Mouse (Mus musculus) WW6 (cell line): ENCODE data around the gene Arap1.

Experiments used
- DNase-seq: peaks from one replicate; pipeline ENCODE4 v3.0.0-alpha.2; 2013; ENCODE audit warnings: low read depth, low spot score

Arap1 gene

GRCm38 (mm10) chr7:101393694-101394504 is 46.0 kb downstream of the Arap1 start:
- peak; percentile 34 for DNase-seq

DNA sequence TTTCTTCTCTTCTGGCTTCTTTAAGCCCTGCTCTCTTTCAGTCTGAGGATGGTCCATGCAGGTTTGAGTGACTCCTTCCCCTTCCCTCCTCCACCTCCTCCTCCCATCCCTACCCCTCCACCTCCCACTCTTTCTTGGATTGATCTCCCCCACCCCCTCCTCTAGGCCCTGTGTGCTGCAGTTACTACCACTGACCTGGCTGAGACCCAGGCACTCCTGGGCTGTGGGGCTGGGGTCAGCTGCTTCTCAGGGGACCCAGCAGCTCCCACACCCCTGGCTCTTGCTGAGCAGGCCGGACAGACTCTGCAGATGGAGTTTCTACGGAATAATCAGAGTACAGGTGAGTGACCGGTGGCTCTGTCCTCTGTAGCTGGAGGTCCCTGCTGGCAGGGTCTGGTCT is 46.7 kb downstream of the Arap1 start:
- DNase-seq, result no peak

DNA sequence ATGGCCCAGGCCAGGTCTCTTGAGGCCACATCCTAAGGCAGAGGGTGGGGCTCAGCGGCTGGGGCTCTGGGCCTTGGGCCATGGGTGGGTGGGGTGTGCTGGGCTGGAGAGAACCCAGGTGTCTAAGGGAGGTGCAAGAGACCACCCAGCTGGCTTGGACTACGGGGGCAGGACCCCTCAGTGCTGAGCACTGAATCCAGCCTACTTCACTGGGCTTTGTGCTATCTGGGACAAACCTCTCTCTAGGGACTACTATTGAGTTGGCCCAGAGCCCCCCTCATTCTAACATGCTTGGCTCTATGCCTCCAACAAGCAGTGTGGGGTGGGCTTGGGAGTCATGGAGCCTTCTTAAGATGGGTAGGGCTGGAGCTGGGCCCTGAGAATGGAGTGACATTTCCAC is 47.6 kb downstream of the Arap1 start:
- no peak for DNase-seq

DNA sequence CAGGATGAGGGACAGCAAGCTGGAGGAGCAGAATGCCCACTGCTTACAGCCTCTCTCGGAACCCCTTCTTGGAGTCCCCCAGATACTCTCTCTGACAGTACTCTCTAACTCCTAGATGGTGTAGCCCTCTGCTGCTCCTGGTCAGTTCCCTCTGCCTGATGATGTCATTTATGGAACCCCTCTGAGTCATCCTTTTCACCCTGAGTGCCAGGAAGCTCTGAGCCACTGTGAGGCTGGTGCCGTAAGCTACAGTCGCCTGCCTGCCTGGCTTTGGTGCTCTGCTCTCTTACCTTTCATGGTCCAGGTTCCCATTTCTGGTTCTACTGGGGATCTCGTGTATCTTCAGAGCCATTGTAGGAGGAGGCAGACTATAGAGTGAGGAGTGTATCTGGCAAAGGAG is 49.3 kb downstream of the Arap1 start:
- DNase-seq, result no peak

DNA sequence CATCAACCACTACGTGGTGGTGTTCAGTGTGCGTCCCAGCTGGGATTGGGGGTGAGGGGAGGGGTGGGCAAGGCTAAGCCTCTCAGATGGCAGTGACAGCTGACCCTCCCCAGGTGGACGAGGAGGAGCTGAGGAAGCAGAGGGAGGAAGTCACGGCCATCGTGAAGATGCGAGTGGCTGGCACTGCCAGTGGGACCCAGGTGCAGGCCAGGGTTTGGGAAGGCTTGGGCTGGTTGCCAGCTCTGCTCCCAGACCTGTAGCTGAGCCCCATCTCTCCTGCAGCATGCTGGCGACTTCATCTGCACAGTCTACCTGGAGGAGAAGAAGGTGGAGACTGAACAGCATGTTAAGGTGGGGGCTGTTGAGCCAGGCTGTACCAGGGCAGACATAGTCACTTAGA is 53.6 kb downstream of the Arap1 start:
- DNase-seq, result no peak

DNA sequence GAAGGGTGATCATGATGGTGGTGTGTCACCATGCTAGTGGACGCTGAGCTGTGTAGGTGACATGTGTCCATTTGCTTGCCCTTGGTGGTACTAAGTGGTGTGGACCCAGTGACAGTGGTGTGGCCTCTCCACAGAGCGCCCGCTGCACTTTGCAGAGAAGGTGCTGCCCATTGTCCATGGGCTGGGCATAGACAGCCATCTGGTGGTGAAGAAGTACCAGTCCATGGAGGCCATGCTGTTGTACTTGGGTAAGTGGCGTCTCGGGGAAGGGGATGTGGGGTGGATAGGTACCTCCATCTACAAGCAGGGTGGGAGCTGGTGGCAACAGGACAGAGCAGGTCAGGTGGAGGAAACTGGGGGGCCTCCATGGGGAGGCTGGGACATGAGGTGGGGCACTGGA is 56.0 kb downstream of the Arap1 start:
- no peak for DNase-seq

DNA sequence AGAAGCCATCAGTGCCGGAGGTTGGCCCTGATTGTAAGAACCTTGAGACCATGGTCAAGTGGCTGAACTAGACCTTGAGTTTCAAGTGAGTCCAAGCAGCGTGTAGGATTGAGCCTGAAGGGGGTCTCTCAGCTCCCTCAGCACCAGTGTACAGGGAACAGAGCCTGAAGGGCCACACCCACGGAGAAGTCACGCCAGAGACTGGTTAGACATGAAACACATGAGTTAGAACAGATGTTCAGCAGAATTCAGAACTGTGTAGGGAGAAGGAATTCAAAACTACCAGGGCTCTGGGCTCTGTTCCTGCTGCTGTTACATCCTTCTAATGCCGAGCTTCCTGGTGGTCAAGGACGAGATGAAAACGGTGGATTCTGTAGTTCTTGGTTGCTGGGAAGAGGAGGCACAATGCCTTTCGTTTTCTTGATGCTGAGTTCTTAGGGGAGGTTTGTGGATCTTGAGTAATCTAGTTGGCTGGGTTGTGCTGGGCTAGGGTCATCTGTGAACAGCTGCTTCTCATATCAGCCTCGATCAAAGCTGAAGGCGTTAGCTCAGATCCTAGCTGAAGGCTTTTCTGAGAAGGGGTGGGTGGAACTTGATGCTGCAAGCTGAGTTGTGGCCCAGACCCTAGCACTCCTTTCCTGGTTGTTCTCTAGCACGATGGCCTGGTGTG is 62.5 kb downstream of the Arap1 start, which contains the start of gene Gm45837:
Gm45837 (plus strand) TSS at position 620 of the 670 bp plus-strand sequence.
- DNase-seq, result no peak

DNA sequence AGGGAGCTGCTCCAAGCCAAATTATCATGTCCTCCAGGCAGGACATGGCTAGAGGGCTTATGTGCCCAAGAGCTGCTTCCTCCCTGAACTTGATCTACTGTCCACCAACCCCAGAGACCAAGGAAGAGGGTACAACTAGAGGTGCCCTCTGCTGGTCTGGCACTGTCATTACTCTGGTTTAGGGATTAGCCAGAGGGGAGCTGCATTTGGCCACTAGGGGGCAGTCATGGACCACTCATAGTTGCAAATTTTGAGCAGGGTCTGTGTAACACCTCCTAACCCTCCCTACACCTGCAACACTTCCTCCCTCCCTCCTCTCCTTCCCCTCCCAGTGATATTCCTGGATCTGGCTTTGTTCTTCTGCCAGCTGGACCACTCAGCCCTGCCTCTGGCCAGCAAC is 64.9 kb downstream of the Arap1 start:
- DNase-seq, result peak; percentile 61

- DNase-seq, result no peak
Measured at GRCm38 (mm10) chr7:101414209-101414608, 66.3 kb downstream of the Arap1 start.

- DNase-seq, result no peak
Measured at GRCm38 (mm10) chr7:101414661-101415511, 67.0 kb downstream of the Arap1 start.

GRCm38 (mm10) chr7:101415512-101416100 is 67.7 kb downstream of the Arap1 start:
- no peak for DNase-seq

DNA sequence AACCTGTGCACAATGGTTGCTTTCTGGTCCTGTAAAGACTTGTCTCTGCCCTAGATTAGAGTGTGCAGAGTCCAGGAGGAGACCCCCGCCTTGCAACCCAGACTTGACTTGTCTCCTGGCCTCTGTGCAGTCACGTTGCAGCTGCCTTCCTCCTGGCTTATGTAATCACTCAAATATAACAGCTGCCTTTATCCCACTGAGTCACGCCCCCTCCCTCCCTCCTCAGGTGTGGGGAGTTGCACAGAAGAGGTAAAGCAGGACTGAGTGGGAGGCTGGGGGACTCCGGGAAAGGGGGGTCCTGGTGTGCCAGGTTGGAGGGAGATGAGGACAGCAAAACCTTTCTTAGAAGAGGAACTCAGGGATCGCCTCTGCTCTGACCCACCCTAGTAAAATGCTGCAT is 68.5 kb downstream of the Arap1 start:
- no peak for DNase-seq

GRCm38 (mm10) chr7:101419013-101419770 is 71.3 kb downstream of the Arap1 start:
- DNase-seq, result no peak

- no peak for DNase-seq
Measured at GRCm38 (mm10) chr7:101421529-101421928, 73.7 kb downstream of the Arap1 start, which contains the start of gene Pde2a. Gene Pde2a, plus strand, starts transcription at chr7:101421691.

- DNase-seq, result no peak
Measured at GRCm38 (mm10) chr7:101422069-101422468, 74.2 kb downstream of the Arap1 start.

DNA sequence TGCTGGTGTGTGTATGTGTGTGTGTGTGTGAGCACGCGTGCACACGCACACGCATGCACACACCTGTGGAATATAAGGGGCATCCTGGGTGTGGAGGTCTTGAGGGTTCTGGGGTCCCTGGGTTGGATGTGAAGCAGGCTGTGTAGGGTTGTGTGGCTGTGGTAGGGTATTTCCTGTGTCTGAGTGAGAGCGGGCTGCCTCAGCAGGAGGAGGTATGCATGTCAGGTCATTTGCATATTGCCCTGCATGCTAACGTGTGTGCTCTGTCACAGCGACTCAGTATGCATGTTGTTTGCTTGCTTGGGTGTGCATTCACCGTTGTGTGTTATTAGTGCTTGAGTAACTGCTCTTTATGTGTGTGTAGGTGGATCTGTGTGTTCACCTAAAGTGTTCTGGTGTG is 74.8 kb downstream of the Arap1 start:
- DNase-seq, result no peak

DNA sequence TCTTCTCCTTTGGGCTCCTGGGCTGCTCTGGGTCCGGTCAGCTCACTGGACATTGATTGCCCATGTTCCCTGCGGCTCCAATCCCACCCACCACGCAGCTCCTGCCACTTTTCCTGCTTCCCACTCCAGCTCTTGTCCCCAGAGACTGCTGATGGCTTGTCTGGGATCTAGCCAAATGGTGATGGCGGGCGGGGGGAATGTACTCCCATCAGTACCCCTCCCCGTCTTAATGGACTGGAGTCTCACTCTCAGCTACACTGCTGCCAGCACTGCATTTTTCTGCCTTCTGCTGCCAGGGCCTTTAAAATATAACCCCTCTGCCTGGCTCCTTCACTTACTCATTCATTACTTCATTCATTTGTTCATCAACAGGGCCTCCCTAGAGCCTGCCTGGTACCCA is 76.1 kb downstream of the Arap1 start:
- DNase-seq, result no peak

- DNase-seq, result no peak
Measured at GRCm38 (mm10) chr7:101426692-101427091, 78.8 kb downstream of the Arap1 start.

- DNase-seq, result peak; percentile 42
Measured at GRCm38 (mm10) chr7:101427736-101428135, 79.9 kb downstream of the Arap1 start.

- no peak for DNase-seq
Measured at GRCm38 (mm10) chr7:101435038-101435437, 87.2 kb downstream of the Arap1 start.

DNA sequence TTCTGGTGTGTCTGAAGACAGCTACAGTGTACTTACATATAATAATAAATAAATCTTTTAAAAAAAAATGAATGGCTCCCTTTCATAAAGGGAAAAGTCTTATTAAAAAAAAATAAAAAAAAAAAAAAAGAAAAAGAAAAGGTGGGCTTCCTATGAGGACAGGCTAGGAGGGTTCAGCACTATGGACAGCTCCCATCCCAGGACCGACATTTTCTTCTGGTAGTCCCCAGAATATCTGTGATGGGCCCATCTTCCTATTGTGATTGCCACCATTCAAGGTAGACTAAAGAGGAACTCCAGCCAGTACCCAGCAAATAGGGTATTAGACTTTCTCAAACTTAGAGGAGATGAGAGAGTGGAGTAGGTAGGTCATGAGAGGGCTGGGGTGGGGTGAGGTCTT is 90.0 kb downstream of the Arap1 start:
- DNase-seq, result no peak
